Mouse (Mus musculus): ENCODE measurements at regions not wholly inside any gene's neighbourhood (a gene's known extent, or its start where the extent isn't known, plus 50 kb on each side); places are given as distances from the start of the nearest gene placed in this dataset.

- TF ChIP-seq CTCF (IDR thresholded peaks at IDR 0.05; ENCODE audit: low read depth, low read length), result no peak
- TF ChIP-seq POLR2A (IDR thresholded peaks at IDR 0.05; ENCODE audit: insufficient read depth, low read length), result no peak
- TF ChIP-seq EP300 (IDR thresholded peaks at IDR 0.05; ENCODE audit: insufficient read depth, low read depth, low read length), result no peak
Measured at GRCm38 (mm10) chr15:24840271-24840670, 573.3 kb downstream of the Basp1 start.

Data from ES-Bruce4 (cell line).